8 mouse cellular contexts compared by ENCODE assay signal in the genomic region with DNA sequence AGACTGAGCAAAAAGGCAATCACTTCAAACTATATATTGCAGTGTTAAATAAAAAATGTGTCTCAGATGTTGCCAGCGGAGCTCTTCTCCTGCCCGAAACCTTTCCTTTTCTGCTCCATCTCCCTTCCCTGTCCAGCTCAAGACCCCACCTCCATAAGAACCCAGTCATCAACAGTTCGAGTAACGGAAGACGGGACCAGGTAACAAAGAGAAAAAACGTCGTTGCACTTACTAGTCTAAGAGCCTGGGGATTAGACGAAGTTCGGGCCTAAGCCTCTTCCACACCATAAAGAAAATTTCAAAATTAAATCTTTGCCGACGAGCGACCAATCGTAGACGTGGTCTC. TPM values are rescaled to one million over a fixed set of nuclear protein-coding genes. Genes with fewer than 3 reads are reported as not detected.
DNase-seq lines count a peak whose midpoint lies in the region; ATAC-seq and TF ChIP-seq lines count a peak whose summit lies in the region.

A gene (minus strand): TSS at position 300 of the 346 bp plus-strand sequence.

- TF ChIP-seq EP300 in lung, postnatal 0 days (IDR thresholded peaks at IDR 0.05): no peak

- H3K9me3 ChIP-seq in lung, postnatal 0 days (ENCODE audit: low read length): no peaks in the 10 kb centered on the region
- no peaks in the 10 kb centered on the region for H3K9me3 ChIP-seq in forebrain, embryonic 11.5 days (ENCODE audit: control insufficient read depth, low read length)
- no peaks in the 10 kb centered on the region for H3K9me3 ChIP-seq in limb, embryonic 14.5 days (ENCODE audit: control insufficient read depth, low read length)
- no peaks in the 10 kb centered on the region for H3K9me3 ChIP-seq in stomach, embryonic 14.5 days (ENCODE audit: control insufficient read depth, low read depth, low read length)

- 1% methylated on average over 14 of the region's 14 CpGs for WGBS in lung, postnatal 0 days
- WGBS in forebrain, embryonic 11.5 days: 0% methylated on average over 14 of the region's 14 CpGs
- 2% methylated on average over 14 of the region's 14 CpGs for WGBS in limb, embryonic 14.5 days
- 0% methylated on average over 14 of the region's 14 CpGs for WGBS in stomach, embryonic 14.5 days

- H3K4me3 ChIP-seq in lung, postnatal 0 days (ENCODE audit: low read depth, low read length): peak within 1 kb of the TSS; percentile 74
- H3K4me3 ChIP-seq in forebrain, embryonic 11.5 days (ENCODE audit: low read depth, low read length): peak within 1 kb of the TSS; percentile 87
- H3K4me3 ChIP-seq in limb, embryonic 14.5 days (replicated peaks; ENCODE audit: low read length): peak within 1 kb of the TSS; percentile 67
- H3K4me3 ChIP-seq in stomach, embryonic 14.5 days (ENCODE audit: low read depth, low read length): peak within 1 kb of the TSS; percentile 92

- intact Hi-C loops in gastrocnemius, postnatal 36 days (cut with DNase I): no loop called here

- H3K9ac ChIP-seq in lung, postnatal 0 days (replicated peaks; ENCODE audit: low read depth): peak within 1 kb of the TSS; percentile 53
- H3K9ac ChIP-seq in forebrain, embryonic 11.5 days (ENCODE audit: low read length): peak within 1 kb of the TSS; percentile 99
- H3K9ac ChIP-seq in limb, embryonic 14.5 days (ENCODE audit: low read depth, low read length, severe bottlenecking): peak within 1 kb of the TSS; percentile 90
- peak within 1 kb of the TSS; percentile 97 for H3K9ac ChIP-seq in stomach, embryonic 14.5 days (replicated peaks; ENCODE audit: low read depth, low read length)

- peak within 1 kb of the TSS; percentile 85 for H3K27ac ChIP-seq in lung, postnatal 0 days (ENCODE audit: low read length)
- peak within 1 kb of the TSS; percentile 96 for H3K27ac ChIP-seq in forebrain, embryonic 11.5 days (ENCODE audit: low read depth, low read length)
- peak within 1 kb of the TSS; percentile 93 for H3K27ac ChIP-seq in limb, embryonic 14.5 days (replicated peaks; ENCODE audit: low read depth, low read length)
- peak within 1 kb of the TSS; percentile 97 for H3K27ac ChIP-seq in stomach, embryonic 14.5 days (ENCODE audit: low read length)

- DNase-seq in lung, postnatal 0 days (ENCODE audit: low spot score): no peak
- no peak for DNase-seq in lung, adult 18-20 months
- no peak for DNase-seq in forebrain, embryonic 11.5 days (ENCODE audit: low spot score)
- DNase-seq in limb, embryonic 14.5 days (ENCODE audit: low spot score): no peak
- no peak for DNase-seq in embryo, embryonic 10.5 days (ENCODE audit: low spot score)
- DNase-seq in frontal cortex, adult 2 months (ENCODE audit: extremely low spot score in 1 of 2, low spot score in 1 of 2): no peak
- no peak for DNase-seq in gastrocnemius, postnatal 36 days

- no peak for TF ChIP-seq CTCF in lung, postnatal 0 days (IDR thresholded peaks at IDR 0.05)

- TF ChIP-seq POLR2A in limb, embryonic 14.5 days (IDR thresholded peaks at IDR 0.05; ENCODE audit: borderline replicate concordance, extremely low read depth, insufficient read depth, insufficient read length): peak; percentile 34; the same call in 1 of the 2 replicates

- peak within 1 kb of the TSS; percentile 85 for H3K4me2 ChIP-seq in lung, postnatal 0 days (replicated peaks; ENCODE audit: low read depth, low read length)
- peak within 1 kb of the TSS; percentile 67 for H3K4me2 ChIP-seq in forebrain, embryonic 11.5 days (ENCODE audit: low read depth, low read length, severe bottlenecking)
- H3K4me2 ChIP-seq in limb, embryonic 14.5 days (replicated peaks; ENCODE audit: low read depth, low read length, severe bottlenecking): peak within 1 kb of the TSS; percentile 57
- peak within 1 kb of the TSS; percentile 59 for H3K4me2 ChIP-seq in stomach, embryonic 14.5 days (replicated peaks; ENCODE audit: low read depth, low read length)

- ATAC-seq in lung, postnatal 0 days: no peak
- no peak for ATAC-seq in forebrain, embryonic 11.5 days (replicated peaks; ENCODE audit: low FRiP score)
- no peak for ATAC-seq in limb, embryonic 14.5 days (ENCODE audit: low FRiP score, low read depth)
- ATAC-seq in stomach, embryonic 14.5 days (ENCODE audit: insufficient number of reproducible peaks, insufficient read depth, low FRiP score, low read depth): no peak

- H3K27me3 ChIP-seq in lung, postnatal 0 days (replicated peaks; ENCODE audit: insufficient read depth, low read length): no peaks in the 10 kb centered on the region
- no peaks in the 10 kb centered on the region for H3K27me3 ChIP-seq in forebrain, embryonic 11.5 days (ENCODE audit: control insufficient read depth, insufficient read depth, low read length)
- H3K27me3 ChIP-seq in limb, embryonic 14.5 days (ENCODE audit: control insufficient read depth, insufficient read depth, low read length): no peaks in the 10 kb centered on the region
- H3K27me3 ChIP-seq in stomach, embryonic 14.5 days (ENCODE audit: control insufficient read depth, insufficient read depth, low read length): no peaks in the 10 kb centered on the region

- H3K36me3 ChIP-seq in lung, postnatal 0 days (ENCODE audit: insufficient read depth, low read length): no peaks in the 10 kb centered on the region
- peaks cover 7% of the 10 kb centered on the region; the same call in 1 of the 2 replicates for H3K36me3 ChIP-seq in forebrain, embryonic 11.5 days (ENCODE audit: control insufficient read depth, insufficient read depth, low read length)
- peaks cover 28% of the 10 kb centered on the region for H3K36me3 ChIP-seq in limb, embryonic 14.5 days (ENCODE audit: control insufficient read depth, insufficient read depth, low read length)
- H3K36me3 ChIP-seq in stomach, embryonic 14.5 days (ENCODE audit: control insufficient read depth, insufficient read depth, low read length): peaks cover 23% of the 10 kb centered on the region

- H3K4me1 ChIP-seq in lung, postnatal 0 days (ENCODE audit: insufficient read depth, low read depth, low read length): no peaks in the 10 kb centered on the region; the same call in 1 of the 2 replicates
- H3K4me1 ChIP-seq in forebrain, embryonic 11.5 days (replicated peaks; ENCODE audit: control insufficient read depth, insufficient read depth, low read length): peaks cover 2% of the 10 kb centered on the region; the same call in 1 of the 2 replicates
- H3K4me1 ChIP-seq in limb, embryonic 14.5 days (ENCODE audit: control insufficient read depth, insufficient read depth, low read length): peaks cover 12% of the 10 kb centered on the region
- peaks cover 8% of the 10 kb centered on the region; the same call in 1 of the 2 replicates for H3K4me1 ChIP-seq in stomach, embryonic 14.5 days (ENCODE audit: control insufficient read depth, insufficient read depth, low read length)

RNA-seq across cellular contexts. Expression of the gene that starts here (rescaled TPM):
- polyA plus RNA-seq in lung, postnatal 0 days (2015; fragmentation: Nextera tagmentation; extraction: Ambion mirVana): 0.36 and 0.55 TPM in 2 replicates
- polyA plus RNA-seq in forebrain, embryonic 11.5 days (2014; fragmentation: Nextera tagmentation; extraction: Ambion mirVana): 23.1 and 23.8 TPM in 2 replicates
- polyA plus RNA-seq in limb, embryonic 14.5 days (2012; rRNA removed): 13.9 and 16.0 TPM in 2 replicates
- 9.9 and 10.6 TPM in 2 replicates for polyA plus RNA-seq in limb, embryonic 14.5 days (2014; fragmentation: Nextera tagmentation; extraction: Ambion mirVana)
- polyA plus RNA-seq in stomach, embryonic 14.5 days (2014; fragmentation: Nextera tagmentation; extraction: Ambion mirVana): 13.8 and 15.1 TPM in 2 replicates
- polyA plus RNA-seq in frontal cortex, adult 2 months (2012; rRNA removed): 0.53 and 0.56 TPM in 2 replicates
- total RNA-seq in gastrocnemius, postnatal 36 days (2021): under 1 TPM; 0.31 to 0.35 TPM
